Mouse (Mus musculus) kidney, embryonic 16.5 days (tissue): ENCODE results near the gene Gm49711. TPM values are rescaled to one million over a fixed set of nuclear protein-coding genes. Genes with fewer than 3 reads are reported as not detected.
A peak's percentile ranks its signal among the peaks of the same experiment; 100 is the strongest.

Source experiments
- ATAC-seq: fragments of 200-750 bp; cut with Nextera tagmentation; 2 replicates; pipeline ENCODE4 v1.8.0; 2017; ENCODE audit warnings: moderate TSS enrichment; ENCODE audit not compliant: low FRiP score, low TSS enrichment
- H3K27ac ChIP-seq: fragments of 300-500 bp; sonication (generic); 2 replicates; pipeline ENCODE4 v1.5.1; 2014; ENCODE audit warnings: low read length
- H3K27me3 ChIP-seq: fragments of 300-500 bp; sonication (generic); 2 replicates; pipeline ENCODE4 v1.6.1; 2014; ENCODE audit warnings: low read length, control low read depth, mixed read lengths; ENCODE audit not compliant: insufficient read depth
- H3K36me3 ChIP-seq: fragments of 300-500 bp; sonication (generic); 2 replicates; pipeline ENCODE4 v1.6.1; 2014; ENCODE audit warnings: low read length, control low read depth, mixed read lengths; ENCODE audit not compliant: insufficient read depth
- H3K4me1 ChIP-seq: fragments of 300-500 bp; sonication (generic); 2 replicates; pipeline ENCODE4 v1.6.1; 2014; ENCODE audit warnings: low read length, control low read depth, mixed read lengths; ENCODE audit not compliant: insufficient read depth
- H3K4me2 ChIP-seq: fragments of 300-500 bp; sonication (generic); replicated peaks from 2 replicates; pipeline ENCODE4 v1.6.1; 2014; ENCODE audit warnings: low read depth, low read length
- H3K4me3 ChIP-seq: fragments of 300-500 bp; sonication (generic); 2 replicates; pipeline ENCODE4 v1.5.1; 2014; ENCODE audit warnings: mild to moderate bottlenecking, low read length
- H3K9ac ChIP-seq: fragments of 300-500 bp; sonication (generic); replicated peaks from 2 replicates; pipeline ENCODE4 v1.6.1; 2014; ENCODE audit warnings: low read length
- H3K9me3 ChIP-seq: fragments of 300-500 bp; sonication (generic); 2 replicates; pipeline ENCODE4 v1.6.1; 2016; ENCODE audit warnings: low read length, control low read depth
- WGBS: fragments of 180-500 bp; shearing (Covaris S2); extraction: QIAGEN DNeasy Blood & Tissue Kit; methylation state at CpG from one replicate; pipeline ENCODE4 v1.1.7; 2014; 5-methylcytosine and 5-hydroxymethylcytosine counted together
- polyA plus RNA-seq: library from polyadenylated mRNA; unstranded; fragments of >200 nt; fragmentation: Nextera tagmentation; extraction: Ambion mirVana; gene quantifications from 2 replicates; pipeline ENCODE4 v1.2.1, GENCODE M21; 2015

Gm49711 gene
- polyA plus RNA-seq, 1 experiment from 2014 or later: 0.15 TPM

DNA sequence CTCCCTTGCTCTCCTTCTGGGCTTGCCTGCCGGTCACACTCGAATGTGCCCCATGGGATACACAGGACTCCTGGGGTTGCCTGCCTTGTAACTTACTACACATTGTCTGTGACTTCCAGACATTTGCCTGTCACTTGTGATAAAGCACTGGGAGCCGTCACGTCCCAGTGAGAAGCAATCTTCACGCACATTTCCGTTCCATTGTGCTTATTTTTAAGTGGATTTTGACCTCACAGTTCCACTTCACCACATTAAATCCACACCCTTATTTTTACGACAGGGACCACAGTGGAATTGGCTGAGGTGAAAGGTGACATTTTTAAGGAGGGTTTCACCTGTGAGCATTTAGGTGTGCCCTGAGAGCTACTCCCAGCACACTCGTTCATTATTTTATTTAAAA lies 21.4 kb upstream of the Gm49711 start:
- H3K4me3 ChIP-seq: no peak overlapping the region
- no peaks in the 10 kb centered on the region for H3K36me3 ChIP-seq
- 34% methylated on average over 8 of the region's 8 CpGs for WGBS
- H3K27me3 ChIP-seq: no peaks in the 10 kb centered on the region
- peak overlapping the region; percentile 12; the same call in 1 of the 2 replicates for H3K27ac ChIP-seq
- ATAC-seq: no peak
- peaks cover 5% of the 10 kb centered on the region; the same call in 1 of the 2 replicates for H3K4me1 ChIP-seq
- no peak overlapping the region for H3K9ac ChIP-seq
- no peak overlapping the region for H3K4me2 ChIP-seq
- no peaks in the 10 kb centered on the region; the same call in 1 of the 2 replicates for H3K9me3 ChIP-seq

DNA sequence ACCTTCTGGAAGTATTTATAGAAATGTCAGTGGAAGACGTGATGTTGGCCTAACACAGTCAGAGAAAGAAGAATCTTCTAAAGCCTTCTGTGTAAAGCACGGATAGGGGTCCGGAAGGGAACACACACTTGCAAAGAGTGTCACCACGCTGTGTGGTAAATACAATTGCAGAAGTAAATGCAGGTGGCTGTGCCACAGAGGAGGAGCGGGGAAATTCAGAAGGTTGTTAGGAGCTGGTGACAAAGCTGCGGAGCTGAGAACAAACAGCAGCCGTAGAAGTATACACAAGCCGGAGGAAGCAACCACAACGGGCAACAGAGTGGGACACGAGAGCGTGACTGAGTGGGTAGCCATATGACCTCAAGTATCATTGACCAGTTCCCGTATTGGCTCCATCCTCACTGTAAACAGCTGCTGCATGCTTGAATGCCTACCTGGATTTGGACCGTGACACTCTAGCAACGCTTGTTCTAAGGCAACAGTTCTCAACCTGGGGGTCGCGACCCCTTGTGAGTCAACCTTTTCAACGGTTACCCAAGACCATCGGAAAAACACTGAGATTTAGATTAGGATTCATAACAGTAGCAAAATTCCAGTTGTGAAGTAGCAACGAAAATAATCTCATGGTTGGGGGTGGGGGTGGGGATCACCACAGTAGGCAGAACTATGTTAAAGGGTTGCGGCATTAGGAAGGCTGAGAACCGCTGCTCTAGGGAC lies 20.1 kb upstream of the Gm49711 start:
- H3K9me3 ChIP-seq: no peaks in the 10 kb centered on the region; the same call in 1 of the 2 replicates
- H3K27me3 ChIP-seq: no peaks in the 10 kb centered on the region
- H3K4me1 ChIP-seq: peaks cover 5% of the 10 kb centered on the region; the same call in 1 of the 2 replicates
- 73% methylated on average over 21 of the region's 21 CpGs for WGBS
- H3K27ac ChIP-seq: no peak overlapping the region
- no peak overlapping the region for H3K9ac ChIP-seq
- no peak for ATAC-seq
- no peak overlapping the region for H3K4me3 ChIP-seq
- H3K36me3 ChIP-seq: no peaks in the 10 kb centered on the region
- no peak overlapping the region for H3K4me2 ChIP-seq

DNA sequence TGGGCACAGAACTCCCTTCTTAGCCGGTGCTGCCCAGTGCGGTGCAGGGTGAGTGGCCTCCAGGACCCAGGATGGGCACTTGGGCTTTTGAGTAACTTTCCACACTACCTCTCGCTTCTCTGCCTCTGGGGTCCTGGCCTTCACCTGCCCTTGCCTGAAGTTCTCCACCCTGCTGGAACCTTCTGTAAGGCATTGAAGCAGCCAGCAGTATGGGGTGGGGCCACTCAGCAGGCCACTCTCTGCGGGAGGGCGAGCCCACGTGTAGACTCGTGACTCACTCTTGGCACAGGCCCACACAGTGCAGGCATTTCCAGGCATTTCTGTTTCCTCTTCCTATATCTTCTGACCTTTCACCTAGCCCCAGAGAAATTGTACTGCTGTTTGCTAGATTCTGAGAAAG lies 18.7 kb upstream of the Gm49711 start:
- Histone ChIP-seq H3K27me3 (no peaks in the 10 kb centered on the region), H3K4me1 (peaks cover 5% of the 10 kb centered on the region; the same call in 1 of the 2 replicates), H3K36me3 (no peaks in the 10 kb centered on the region), H3K4me2 (no peak overlapping the region), H3K9me3 (no peaks in the 10 kb centered on the region; the same call in 1 of the 2 replicates), H3K4me3 (no peak overlapping the region), H3K27ac (no peak overlapping the region), H3K9ac (no peak overlapping the region)
- WGBS: 89% methylated on average over 7 of the region's 7 CpGs
- no peak for ATAC-seq

DNA sequence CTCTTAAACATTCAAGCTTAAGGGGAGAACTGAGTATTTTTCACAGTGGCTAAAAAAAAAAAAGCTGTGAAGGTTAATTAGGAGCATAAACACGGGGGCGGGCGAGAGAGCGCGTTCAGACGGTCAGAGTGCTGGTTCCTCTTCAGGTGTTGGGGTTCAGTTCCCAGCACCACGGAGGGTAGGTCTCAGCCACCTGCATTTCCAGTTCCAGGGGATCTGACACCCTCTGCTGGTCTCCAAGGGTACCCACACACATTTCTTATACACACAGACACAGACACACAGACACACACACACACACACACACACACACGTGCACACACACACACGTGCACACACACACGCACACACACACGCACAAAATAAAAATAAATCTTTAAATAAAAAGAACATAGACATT lies 18.1 kb upstream of the Gm49711 start:
- H3K27me3 ChIP-seq: no peaks in the 10 kb centered on the region
- H3K4me1 ChIP-seq: peaks cover 5% of the 10 kb centered on the region; the same call in 1 of the 2 replicates
- H3K9ac ChIP-seq: no peak overlapping the region
- H3K9me3 ChIP-seq: no peaks in the 10 kb centered on the region; the same call in 1 of the 2 replicates
- 93% methylated on average over 11 of the region's 11 CpGs for WGBS
- no peaks in the 10 kb centered on the region for H3K36me3 ChIP-seq
- no peak overlapping the region for H3K4me2 ChIP-seq
- no peak overlapping the region for H3K4me3 ChIP-seq
- H3K27ac ChIP-seq: no peak overlapping the region
- no peak for ATAC-seq

GRCm38 (mm10) chr16:92051777-92052310 lies 6.3 kb upstream of the Gm49711 start:
- Histone ChIP-seq H3K4me3 (no peak overlapping the region), H3K36me3 (no peaks in the 10 kb centered on the region), H3K27me3 (no peaks in the 10 kb centered on the region), H3K4me2 (no peak overlapping the region), H3K9me3 (peaks cover 8% of the 10 kb centered on the region), H3K27ac (no peak overlapping the region), H3K9ac (no peak overlapping the region), H3K4me1 (peaks cover under 1% of the 10 kb centered on the region; the same call in 1 of the 2 replicates)
- WGBS: 81% methylated on average over 7 of the region's 7 CpGs
- ATAC-seq: no peak

DNA sequence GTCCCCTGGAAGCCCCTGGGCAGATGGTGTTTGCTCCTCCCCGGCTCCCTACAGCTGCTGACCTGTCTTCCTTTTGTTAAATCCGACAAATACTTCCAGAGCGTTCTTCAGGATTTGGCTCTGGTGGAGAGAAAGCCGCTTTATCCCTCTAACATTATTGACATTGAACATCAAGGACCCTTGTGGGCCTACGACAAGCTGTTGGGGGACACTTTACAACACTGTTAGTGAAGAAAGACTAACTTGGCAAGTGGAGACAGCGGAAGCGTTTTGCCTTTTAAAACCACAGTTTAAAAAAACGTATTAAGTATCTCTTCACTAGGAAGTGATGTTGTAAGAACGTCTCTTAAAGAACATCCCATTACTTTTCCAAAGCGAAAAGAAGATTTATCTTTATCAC lies 5.5 kb upstream of the Gm49711 start:
- ATAC-seq: no peak
- Histone ChIP-seq H3K4me1 (peaks cover 7% of the 10 kb centered on the region; the same call in 1 of the 2 replicates), H3K9ac (no peak overlapping the region), H3K27ac (no peak overlapping the region), H3K9me3 (peaks cover 8% of the 10 kb centered on the region), H3K27me3 (no peaks in the 10 kb centered on the region), H3K36me3 (no peaks in the 10 kb centered on the region), H3K4me2 (no peak overlapping the region), H3K4me3 (no peak overlapping the region)
- 73% methylated on average over 10 of the region's 10 CpGs for WGBS

- 33% methylated on average over 2 of the region's 2 CpGs for WGBS
- no peak overlapping the region for H3K4me2 ChIP-seq
These were observed 1.4 kb upstream of the Gm49711 start for GRCm38 (mm10) chr16:92056711-92057110.

DNA sequence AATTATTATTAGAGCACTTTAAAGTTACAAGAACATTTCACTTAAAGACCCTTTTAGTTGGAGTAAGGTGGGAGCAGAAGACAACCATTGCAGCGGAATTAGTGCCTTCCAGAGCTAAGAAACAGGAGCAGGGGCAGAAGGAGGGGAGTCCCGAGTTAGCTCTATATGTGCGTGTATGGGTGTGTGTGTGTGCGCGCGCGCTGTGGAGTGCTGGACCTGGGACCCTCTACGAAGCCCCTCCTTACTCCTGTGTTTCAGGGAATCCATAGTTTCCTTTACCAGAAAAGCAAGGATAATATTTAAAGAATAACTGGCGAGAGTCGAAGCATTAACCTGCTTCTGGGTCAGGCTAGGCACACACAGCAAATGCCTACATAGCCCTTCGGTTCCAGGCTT lies 662 bp upstream of the Gm49711 start:
- Histone ChIP-seq H3K9me3 (peaks cover 8% of the 10 kb centered on the region), H3K27me3 (no peaks in the 10 kb centered on the region), H3K4me3 (peak overlapping the region; percentile 91), H3K9ac (peak overlapping the region; percentile 92), H3K4me2 (peak overlapping the region; percentile 68), H3K27ac (peak overlapping the region; percentile 89), H3K36me3 (peaks cover 7% of the 10 kb centered on the region), H3K4me1 (peaks cover 27% of the 10 kb centered on the region)
- ATAC-seq: peak; percentile 55
- WGBS: 8% methylated on average over 11 of the region's 11 CpGs

More at GRCm38 (mm10) chr16:92056711-92057110, 1.4 kb upstream of the Gm49711 start:
- Histone ChIP-seq H3K9me3 (peaks cover 8% of the 10 kb centered on the region), H3K27me3 (no peaks in the 10 kb centered on the region), H3K4me3 (no peak overlapping the region), H3K4me1 (peaks cover 27% of the 10 kb centered on the region), H3K27ac (no peak overlapping the region), H3K9ac (no peak overlapping the region), H3K36me3 (no peaks in the 10 kb centered on the region; the same call in 1 of the 2 replicates)
- no peak for ATAC-seq

GRCm38 (mm10) chr16:92058644-92059620 lies 816 bp downstream of the Gm49711 start:
- peak; percentile 53; the same call in 1 of the 2 replicates for ATAC-seq
- Histone ChIP-seq H3K36me3 (peaks cover 17% of the 10 kb centered on the region), H3K4me3 (peak overlapping the region; percentile 91), H3K4me1 (peaks cover 27% of the 10 kb centered on the region), H3K9ac (peak overlapping the region; percentile 92), H3K4me2 (peak overlapping the region; percentile 68), H3K27me3 (no peaks in the 10 kb centered on the region), H3K9me3 (peaks cover 6% of the 10 kb centered on the region), H3K27ac (peak overlapping the region; percentile 68; the same call in 1 of the 2 replicates)
- 1% methylated on average over 48 of the region's 63 CpGs for WGBS
